Mouse (Mus musculus) 3T3-L1 (cell line): ENCODE results near the gene Gripap1.
"Not testable (repeated sequence)": the region's sequence is repeated elsewhere in the genome, so short reads cannot be mapped to it uniquely, and the experiment has no call there.

ENCODE experiments used
- DNase-seq: peaks from one replicate; pipeline ENCODE4 v3.0.0-alpha.2; 2015; ENCODE audit warnings: low read depth, low spot score

Gripap1 gene

DNA sequence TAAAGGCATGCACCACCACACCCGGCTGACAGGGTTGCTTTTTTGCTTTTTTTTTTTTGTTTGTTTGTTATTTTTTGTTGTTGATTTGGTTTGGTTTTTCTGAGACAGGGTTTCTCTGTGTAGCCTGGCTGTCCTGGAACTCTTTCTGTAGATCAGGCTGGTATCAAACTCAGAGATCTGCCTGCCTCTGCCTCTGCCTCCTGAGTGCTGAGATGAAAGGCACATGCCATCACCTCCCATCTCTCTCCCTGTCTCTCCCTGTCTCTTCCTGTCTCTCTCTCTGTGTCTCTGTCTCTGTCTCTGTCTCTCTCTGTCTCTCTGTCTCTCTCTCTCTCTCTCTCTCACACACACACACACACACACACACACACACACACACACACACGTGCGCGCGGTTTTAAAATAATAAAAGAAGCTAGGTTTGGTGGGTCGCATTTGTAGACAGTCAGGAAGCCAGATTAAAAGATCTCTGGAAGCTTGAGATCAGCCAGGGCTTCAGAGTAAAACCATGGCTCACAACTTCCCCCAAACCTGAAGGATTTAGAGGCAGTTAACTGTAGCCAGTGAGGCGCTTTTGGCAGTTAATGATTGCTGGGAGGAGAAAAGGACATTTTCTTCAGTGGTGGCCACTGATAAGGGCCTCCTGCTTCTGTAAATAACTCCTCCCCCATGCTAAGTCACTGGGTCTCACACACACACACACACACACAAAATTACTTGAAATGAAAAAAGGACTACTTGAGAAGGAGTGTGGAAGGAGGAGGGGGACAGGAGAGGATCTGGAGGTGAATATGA is 10.9 kb upstream of the Gripap1 start:
- DNase-seq, result no peak

DNA sequence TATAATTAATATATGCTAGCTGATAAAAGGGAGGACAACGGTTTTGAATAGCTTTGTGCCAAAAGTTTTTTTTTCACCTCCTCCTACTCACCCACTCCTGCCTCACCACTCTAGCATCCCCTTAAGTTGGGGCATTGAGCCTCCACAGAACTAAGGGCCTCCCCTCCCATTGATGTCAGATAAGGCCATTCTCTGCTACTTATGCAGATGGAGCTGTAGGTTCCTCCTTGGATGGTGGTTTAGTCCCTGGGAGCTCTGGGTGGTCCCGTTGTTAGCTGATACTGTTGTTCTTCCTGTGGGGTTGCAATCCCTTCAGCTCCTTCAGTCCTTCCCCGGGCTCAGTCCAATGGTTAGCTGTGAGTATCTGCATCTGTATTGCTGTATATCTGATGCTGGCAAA is 10.3 kb upstream of the Gripap1 start:
- no peak for DNase-seq

DNA sequence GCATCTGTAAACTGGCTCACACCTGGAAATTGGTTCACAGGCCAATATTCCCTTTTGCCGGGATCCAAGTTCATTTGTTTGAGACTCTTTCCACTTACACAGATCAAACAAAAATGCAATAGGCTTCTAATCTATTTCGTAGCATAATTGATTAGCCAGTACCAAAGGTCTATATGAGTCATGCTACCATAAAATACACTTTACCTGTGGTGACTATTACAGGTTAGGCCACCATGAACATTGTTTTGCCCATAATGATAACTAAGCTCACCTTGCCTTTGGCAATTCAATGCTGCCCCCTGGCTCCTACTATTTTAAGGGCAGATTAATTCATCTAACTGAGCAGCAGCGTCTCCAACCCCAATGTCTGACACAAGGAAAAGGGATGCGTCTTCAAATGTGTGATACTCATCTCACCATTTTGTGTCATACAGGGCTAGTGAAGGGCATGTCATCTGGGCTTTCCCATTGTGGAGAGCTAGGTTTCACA is 6.9 kb upstream of the Gripap1 start:
- DNase-seq, result no peak

- DNase-seq, result peak; percentile 37
Observed at GRCm38 (mm10) chrX:7790309-7790708, 744 bp downstream of the Gripap1 start.

DNA sequence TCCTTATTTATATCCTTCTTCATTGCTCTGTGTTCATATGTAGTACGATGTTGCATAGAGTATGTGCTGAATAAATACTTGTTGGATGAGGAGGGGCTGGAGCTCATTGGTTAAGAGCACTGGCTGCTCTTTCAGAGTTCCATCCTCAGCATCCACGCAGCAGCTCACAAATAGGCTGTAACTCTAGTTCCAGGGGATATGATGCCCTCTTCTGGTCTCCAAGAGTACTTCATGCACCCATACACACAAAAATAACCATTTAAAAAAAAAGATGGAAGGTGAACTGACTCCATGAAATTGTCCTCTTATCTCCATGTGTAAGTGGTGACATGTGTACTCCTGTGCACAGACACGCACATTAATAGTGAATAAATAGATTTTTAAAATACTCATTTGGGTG is 3.8 kb downstream of the Gripap1 start:
- DNase-seq, result peak; percentile 68

DNA sequence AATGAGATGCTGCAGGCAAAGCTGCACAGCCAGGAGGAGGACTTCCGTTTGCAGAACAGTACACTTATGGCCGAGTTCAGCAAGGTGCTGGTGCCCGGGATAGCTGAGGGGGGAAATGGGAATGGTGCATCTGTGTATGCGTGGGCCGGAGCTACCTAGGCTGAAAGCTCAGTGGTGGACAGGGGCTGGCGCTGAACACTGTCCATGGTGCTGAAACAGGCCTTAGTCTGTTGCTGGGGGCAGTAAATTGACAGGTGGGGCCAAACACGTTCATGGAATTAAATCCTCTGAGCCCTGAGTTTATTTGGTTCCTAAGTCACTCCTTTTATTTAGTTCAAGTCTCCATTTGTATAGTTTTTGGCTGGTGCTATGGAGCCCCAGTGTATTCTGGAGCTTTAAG is 5.5 kb downstream of the Gripap1 start:
- peak; percentile 49 for DNase-seq

DNA sequence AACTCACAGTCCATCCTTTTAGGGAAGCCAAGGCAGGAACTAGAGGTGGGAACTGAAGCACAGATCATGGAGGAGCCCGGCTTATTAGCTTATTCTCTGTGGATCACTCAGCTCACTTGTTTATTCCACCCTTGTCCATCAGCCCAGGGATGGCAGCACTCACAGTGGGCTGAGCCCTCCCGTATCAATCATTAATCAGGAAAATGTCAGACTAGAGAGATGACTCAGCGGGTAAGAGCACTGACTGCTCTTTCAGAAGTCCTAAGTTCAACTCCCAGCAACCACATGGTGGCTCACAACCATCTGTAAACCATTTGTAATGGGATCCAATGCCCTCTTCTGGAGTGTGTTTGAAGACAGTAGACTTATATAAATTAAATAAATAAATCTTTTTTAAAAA is 7.8 kb downstream of the Gripap1 start:
- DNase-seq, result peak; percentile 68

DNA sequence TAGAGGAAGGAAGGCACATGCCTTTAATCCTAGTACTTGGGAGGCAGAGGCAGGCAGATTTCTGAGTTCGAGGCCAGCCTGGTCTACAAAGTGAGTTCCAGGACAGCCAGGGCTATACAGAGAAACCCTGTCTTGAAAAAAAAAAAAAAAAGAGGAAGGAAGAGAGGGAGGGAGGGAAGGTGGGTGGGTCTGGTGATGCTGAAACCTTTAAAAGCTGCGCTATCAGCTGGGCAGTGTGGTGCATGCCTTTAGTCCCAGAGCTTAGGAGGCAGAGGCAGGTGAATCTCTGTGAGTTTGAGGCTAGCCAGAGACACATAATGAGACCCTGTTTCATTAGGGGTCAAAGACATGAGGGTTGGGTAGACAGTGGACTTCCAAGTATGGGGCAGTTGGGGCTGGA is 12.6 kb downstream of the Gripap1 start:
- not testable (repeated sequence) for DNase-seq

DNA sequence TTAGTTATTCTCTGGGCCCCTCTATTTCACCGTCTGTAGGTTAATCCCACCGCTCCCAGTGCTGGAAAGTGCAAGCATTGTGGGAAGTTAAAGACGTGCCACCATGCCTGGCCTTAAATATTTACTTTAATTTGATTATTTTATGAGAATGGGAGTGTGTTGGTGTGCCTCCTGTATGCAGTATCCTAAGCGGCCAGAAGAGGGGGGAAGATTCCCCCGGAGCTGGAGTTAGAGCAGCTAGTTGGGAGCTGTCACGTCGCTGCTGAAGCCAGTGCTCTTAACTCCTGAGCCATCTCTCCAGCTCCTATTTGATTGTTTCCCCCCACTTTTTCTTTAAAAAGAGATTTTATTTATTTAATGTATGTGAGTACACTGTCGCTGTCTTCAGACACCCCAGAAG is 25.5 kb downstream of the Gripap1 start:
- peak; percentile 54 for DNase-seq

DNA sequence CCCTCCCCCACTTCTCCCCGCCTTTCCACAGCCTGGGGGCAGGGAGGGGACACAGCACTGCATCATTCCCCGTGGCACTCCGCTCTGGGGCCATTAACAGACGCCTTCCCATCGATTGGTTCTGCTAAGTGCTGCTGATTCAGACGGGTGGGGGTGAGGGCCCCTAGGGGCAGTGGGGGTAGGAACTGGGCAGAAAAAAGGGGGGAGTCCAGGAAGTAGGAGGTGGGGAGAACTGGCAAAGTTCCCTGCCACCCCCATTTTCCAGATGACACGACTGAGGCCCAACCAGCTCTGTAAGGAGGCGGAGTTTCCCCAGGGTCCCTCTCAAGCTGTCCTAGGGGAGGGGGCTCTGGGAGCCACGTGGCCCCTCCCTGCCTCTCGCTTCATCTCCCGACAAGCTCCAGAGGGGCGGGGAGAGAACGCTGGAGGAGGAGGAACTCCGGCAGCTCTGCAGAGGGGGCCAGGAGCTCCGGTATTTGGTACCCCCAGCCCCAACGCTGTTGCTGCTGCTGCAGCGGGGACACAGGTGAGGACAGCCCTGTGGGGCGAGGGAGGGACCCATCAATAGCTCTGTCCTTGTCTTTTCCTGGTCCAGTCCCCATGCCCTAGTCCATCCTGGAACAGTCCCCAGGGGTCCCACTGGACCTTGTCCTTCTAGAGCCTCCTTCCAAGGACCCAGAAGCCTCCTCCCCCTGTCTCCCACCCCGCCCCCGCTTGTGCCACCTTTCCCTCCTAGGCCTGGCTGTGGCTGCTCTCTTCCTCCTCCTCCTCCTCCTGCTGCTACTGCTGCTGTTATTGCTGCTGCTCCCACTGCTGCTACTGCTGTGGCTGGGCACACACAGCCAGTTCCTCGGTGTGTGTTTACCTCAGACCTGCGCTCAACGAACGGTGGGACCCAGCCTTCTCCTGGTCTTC is 32.6 kb downstream of the Gripap1 start, which contains the start of gene Kcnd1:
Gene Kcnd1 (plus strand): TSS at position 425 of the 915 bp plus-strand sequence.
- DNase-seq, result peak; percentile 86

GRCm38 (mm10) chrX:7837146-7837545 is 47.6 kb downstream of the Gripap1 start:
- DNase-seq, result no peak

GRCm38 (mm10) chrX:7840842-7841162 is 51.2 kb downstream of the Gripap1 start:
- no peak for DNase-seq

GRCm38 (mm10) chrX:7841163-7842162 is 51.9 kb downstream of the Gripap1 start, which contains the start of gene Otud5:
Otud5 (plus strand) TSS chrX:7841364.
- peak; percentile 97 for DNase-seq

DNA sequence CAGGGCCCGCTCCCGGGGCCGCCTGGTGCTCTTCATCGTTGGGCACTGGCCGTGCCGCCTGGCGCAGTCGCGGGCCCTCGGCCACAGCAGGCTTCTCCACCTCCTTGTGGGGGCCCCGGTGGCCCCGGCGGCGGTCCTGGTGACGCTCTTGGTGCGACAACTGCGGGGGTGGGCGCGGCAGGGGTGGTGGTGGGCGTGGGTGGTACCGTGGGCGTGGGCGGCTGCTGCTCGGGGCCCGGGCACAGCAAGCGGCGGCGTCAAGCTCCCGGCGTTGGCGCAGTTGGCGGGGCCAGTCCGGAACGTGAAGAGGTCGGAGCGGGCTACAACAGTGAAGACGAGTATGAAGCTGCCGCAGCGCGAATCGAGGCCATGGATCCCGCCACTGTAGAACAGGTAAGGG is 52.8 kb downstream of the Gripap1 start:
- no peak for DNase-seq

DNA sequence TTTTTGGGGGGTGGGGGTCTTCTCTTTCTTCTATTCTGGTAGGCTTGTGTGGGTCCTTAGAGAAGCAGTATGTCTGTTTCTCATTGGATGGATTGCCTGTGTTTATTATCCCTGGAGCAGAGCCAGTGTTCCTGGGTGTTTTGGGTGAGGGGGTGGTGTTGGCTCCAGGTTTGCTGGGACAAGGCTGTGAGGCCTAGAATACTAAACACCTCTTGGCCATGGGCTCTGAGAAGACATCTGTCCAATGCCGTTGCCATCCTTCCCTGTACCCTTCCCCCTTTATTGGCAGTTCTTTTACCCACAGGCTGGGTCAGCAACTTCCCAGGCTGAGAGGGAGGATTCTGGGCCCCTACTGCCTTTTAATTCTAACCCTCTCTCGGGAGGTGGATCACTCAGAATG is 58.3 kb downstream of the Gripap1 start:
- DNase-seq, result no peak

DNA sequence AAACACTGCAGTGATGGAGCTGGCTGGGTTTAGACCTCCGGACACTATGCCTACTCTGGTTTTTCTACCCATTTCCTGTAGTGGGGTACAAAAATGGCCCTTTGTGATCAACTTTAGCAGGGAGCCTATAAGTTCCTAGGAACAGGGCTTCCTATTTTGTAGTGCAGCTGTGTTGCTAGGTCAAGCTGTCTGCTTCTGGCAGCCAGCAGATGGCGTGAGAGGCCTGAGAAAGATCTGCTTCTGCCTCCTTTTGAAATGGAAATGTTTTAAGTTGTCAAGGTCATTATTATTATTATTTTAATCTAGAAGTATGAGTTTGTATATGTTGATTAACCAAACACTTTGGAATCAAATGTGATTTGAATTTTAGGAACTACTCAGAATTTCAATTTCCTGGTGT is 65.0 kb downstream of the Gripap1 start:
- DNase-seq, result peak; percentile 56

DNA sequence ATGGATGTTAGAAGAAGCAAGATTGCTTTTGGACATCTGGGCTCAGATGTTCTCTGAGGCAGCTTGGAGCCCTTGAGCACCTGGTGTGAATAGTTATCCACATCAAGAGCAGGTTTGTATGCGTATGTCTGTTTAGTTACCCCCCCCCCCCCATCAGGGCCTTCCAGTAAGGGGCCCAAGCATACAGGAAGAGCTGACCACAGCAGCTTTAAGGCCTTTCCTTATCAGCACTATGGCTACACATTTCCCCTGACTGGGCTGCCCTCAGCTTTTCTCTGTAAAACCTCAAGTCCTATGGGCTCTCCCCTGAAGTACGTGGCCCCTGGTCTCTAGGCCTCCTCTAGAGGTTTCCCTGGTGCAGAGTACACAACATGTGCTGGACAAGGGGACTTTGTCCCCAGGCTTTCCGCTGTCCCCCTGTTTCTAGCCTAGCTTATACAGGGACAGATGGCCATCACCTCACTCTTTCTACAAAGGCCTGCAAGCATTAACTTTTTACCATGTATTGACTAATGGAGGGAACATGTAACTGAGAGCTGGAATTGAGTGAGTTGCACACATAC is 69.7 kb downstream of the Gripap1 start:
- DNase-seq, result no peak

DNA sequence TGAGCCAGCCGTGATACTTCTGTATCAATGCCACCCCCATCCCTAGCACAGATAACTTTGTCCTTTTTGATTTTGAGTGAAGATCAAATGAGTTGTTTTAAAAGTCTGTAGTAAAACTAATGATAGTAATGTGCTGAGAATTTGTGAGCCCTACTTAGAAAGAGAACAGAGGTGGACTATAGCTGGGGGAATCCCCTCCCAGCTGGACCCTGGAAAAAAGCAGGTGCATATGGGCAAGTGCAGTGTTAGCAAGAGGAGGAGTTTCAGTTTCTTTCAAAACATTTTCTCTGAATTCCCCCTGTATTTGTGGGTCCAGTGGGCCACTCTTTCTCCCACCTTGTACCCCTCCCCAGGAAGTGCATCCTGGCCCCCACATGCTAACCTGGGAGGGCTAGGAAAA is 73.6 kb downstream of the Gripap1 start:
- DNase-seq, result no peak

DNA sequence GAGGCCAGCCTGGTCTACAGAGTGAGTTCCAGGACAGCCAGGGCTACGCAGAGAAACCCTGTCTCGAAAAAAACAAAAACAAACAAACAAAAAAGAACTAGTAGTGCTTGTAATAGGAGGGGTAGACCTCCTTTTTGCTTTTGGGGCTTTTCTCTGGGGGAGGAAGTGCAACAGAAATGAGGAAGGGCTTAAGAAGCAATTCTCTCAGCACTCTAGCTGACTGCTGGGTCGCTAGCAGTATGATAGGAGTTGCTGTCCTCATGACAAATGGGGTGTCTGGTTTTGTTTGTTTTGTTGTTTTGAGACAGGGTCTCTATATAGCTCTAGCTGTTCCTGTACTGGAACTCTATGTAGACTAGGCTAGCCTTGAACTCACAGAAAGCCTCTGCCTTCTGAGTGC is 75.0 kb downstream of the Gripap1 start:
- no peak for DNase-seq

DNA sequence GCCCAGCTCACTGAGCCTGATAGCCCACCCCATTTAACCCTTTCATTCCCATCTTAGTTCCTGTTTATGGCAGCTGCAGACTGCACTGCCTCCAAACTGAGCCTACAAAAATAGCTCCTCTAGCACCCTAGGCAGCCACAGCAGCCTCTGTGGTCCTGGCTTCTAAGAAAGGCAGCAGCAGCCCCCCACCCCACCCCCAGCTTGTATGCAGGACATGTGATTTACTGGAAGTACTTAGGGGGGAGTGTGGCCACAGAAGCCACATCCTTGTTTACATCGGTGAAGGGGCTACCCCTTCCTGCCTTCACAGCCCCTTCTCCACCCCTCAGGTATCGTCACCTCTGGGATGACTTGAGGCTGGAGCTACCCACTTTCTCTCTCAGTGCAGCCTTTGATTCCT is 75.8 kb downstream of the Gripap1 start:
- no peak for DNase-seq

DNA sequence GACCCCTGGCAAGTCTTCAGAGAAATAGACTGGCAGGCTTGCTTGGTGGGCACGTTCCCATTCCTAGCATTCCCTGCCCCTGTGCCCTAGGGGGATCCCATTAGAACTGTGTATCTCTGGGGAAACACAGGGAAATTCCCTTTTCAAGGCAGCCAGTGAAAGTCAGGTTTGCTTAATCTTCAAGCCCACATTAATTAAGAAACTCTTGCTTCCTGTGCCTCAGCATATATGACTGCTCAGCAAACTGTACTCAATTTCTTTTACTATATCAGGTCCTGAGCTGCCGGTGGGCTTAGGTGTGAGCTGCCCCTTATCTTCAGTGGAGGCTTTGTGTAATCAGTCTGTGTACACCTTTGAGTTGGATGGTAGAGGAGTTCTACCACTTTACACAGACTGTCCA is 76.2 kb downstream of the Gripap1 start:
- DNase-seq, result no peak
